Mouse (Mus musculus): ENCODE measurements around the gene Lrrc29. TPM values are rescaled to one million over a fixed set of nuclear protein-coding genes. Genes with fewer than 3 reads are reported as not detected.

The Lrrc29 gene
- polyA plus RNA-seq, 1 experiment = 2.4 TPM

GRCm38 (mm10) chr8:105341399-105341798 lies 15.3 kb upstream of the Lrrc29 start:
- TF ChIP-seq POLR2A (IDR thresholded peaks at IDR 0.05; ENCODE audit: borderline replicate concordance, extremely low read depth, insufficient read depth, insufficient read length, poor library complexity, severe bottlenecking) = no peak
- no peak for TF ChIP-seq CTCF (IDR thresholded peaks at IDR 0.05; ENCODE audit: borderline replicate concordance, extremely low read depth, insufficient read depth, insufficient read length)
- DNase-seq (ENCODE audit: low read depth) = peak; percentile 66

GRCm38 (mm10) chr8:105339886-105340635 lies 14.0 kb upstream of the Lrrc29 start:
- TF ChIP-seq CTCF (IDR thresholded peaks at IDR 0.05; ENCODE audit: borderline replicate concordance, extremely low read depth, insufficient read depth, insufficient read length) (no peak), POLR2A (IDR thresholded peaks at IDR 0.05; ENCODE audit: borderline replicate concordance, extremely low read depth, insufficient read depth, insufficient read length, poor library complexity, severe bottlenecking) (no peak)
- no peak for DNase-seq (ENCODE audit: low read depth)

- TF ChIP-seq POLR2A (IDR thresholded peaks at IDR 0.05; ENCODE audit: borderline replicate concordance, extremely low read depth, insufficient read depth, insufficient read length, poor library complexity, severe bottlenecking) (no peak), CTCF (IDR thresholded peaks at IDR 0.05; ENCODE audit: borderline replicate concordance, extremely low read depth, insufficient read depth, insufficient read length) (no peak)
- no peak for DNase-seq (ENCODE audit: low read depth)
These were observed 12.9 kb upstream of the Lrrc29 start for GRCm38 (mm10) chr8:105338992-105339391.

- no peak for TF ChIP-seq CTCF (IDR thresholded peaks at IDR 0.05; ENCODE audit: borderline replicate concordance, extremely low read depth, insufficient read depth, insufficient read length)
- TF ChIP-seq POLR2A (IDR thresholded peaks at IDR 0.05; ENCODE audit: borderline replicate concordance, extremely low read depth, insufficient read depth, insufficient read length, poor library complexity, severe bottlenecking) = no peak
- DNase-seq (ENCODE audit: low read depth) = no peak
These were observed 10.5 kb upstream of the Lrrc29 start for GRCm38 (mm10) chr8:105336373-105337130.

- TF ChIP-seq POLR2A (IDR thresholded peaks at IDR 0.05; ENCODE audit: borderline replicate concordance, extremely low read depth, insufficient read depth, insufficient read length, poor library complexity, severe bottlenecking) (no peak), CTCF (IDR thresholded peaks at IDR 0.05; ENCODE audit: borderline replicate concordance, extremely low read depth, insufficient read depth, insufficient read length) (no peak)
- DNase-seq (ENCODE audit: low read depth) = no peak
These were observed 6.4 kb upstream of the Lrrc29 start for GRCm38 (mm10) chr8:105332523-105332922.

GRCm38 (mm10) chr8:105331931-105332330 lies 5.9 kb upstream of the Lrrc29 start:
- no peak for DNase-seq (ENCODE audit: low read depth)
- no peak for TF ChIP-seq POLR2A (IDR thresholded peaks at IDR 0.05; ENCODE audit: borderline replicate concordance, extremely low read depth, insufficient read depth, insufficient read length, poor library complexity, severe bottlenecking)
- TF ChIP-seq CTCF (IDR thresholded peaks at IDR 0.05; ENCODE audit: borderline replicate concordance, extremely low read depth, insufficient read depth, insufficient read length) = no peak

GRCm38 (mm10) chr8:105331469-105331868 lies 5.4 kb upstream of the Lrrc29 start:
- no peak for DNase-seq (ENCODE audit: low read depth)
- TF ChIP-seq POLR2A (IDR thresholded peaks at IDR 0.05; ENCODE audit: borderline replicate concordance, extremely low read depth, insufficient read depth, insufficient read length, poor library complexity, severe bottlenecking) (no peak), CTCF (IDR thresholded peaks at IDR 0.05; ENCODE audit: borderline replicate concordance, extremely low read depth, insufficient read depth, insufficient read length) (no peak)

- no peak for DNase-seq (ENCODE audit: low read depth)
- TF ChIP-seq CTCF (IDR thresholded peaks at IDR 0.05; ENCODE audit: borderline replicate concordance, extremely low read depth, insufficient read depth, insufficient read length) (no peak), POLR2A (IDR thresholded peaks at IDR 0.05; ENCODE audit: borderline replicate concordance, extremely low read depth, insufficient read depth, insufficient read length, poor library complexity, severe bottlenecking) (no peak)
These were observed 4.2 kb upstream of the Lrrc29 start for GRCm38 (mm10) chr8:105330325-105330724.

GRCm38 (mm10) chr8:105326968-105327367 lies 890 bp upstream of the Lrrc29 start:
- no peak for DNase-seq (ENCODE audit: low read depth)
- TF ChIP-seq CTCF (IDR thresholded peaks at IDR 0.05; ENCODE audit: borderline replicate concordance, extremely low read depth, insufficient read depth, insufficient read length) = no peak
- TF ChIP-seq POLR2A (IDR thresholded peaks at IDR 0.05; ENCODE audit: borderline replicate concordance, extremely low read depth, insufficient read depth, insufficient read length, poor library complexity, severe bottlenecking) = no peak

- no peak for TF ChIP-seq CTCF (IDR thresholded peaks at IDR 0.05; ENCODE audit: borderline replicate concordance, extremely low read depth, insufficient read depth, insufficient read length)
- no peak for TF ChIP-seq POLR2A (IDR thresholded peaks at IDR 0.05; ENCODE audit: borderline replicate concordance, extremely low read depth, insufficient read depth, insufficient read length, poor library complexity, severe bottlenecking)
- DNase-seq (ENCODE audit: low read depth) = no peak
These were observed 411 bp downstream of the Lrrc29 start for GRCm38 (mm10) chr8:105325641-105326093.

GRCm38 (mm10) chr8:105323183-105323582 lies 2.9 kb downstream of the Lrrc29 start:
- no peak for TF ChIP-seq CTCF (IDR thresholded peaks at IDR 0.05; ENCODE audit: borderline replicate concordance, extremely low read depth, insufficient read depth, insufficient read length)
- TF ChIP-seq POLR2A (IDR thresholded peaks at IDR 0.05; ENCODE audit: borderline replicate concordance, extremely low read depth, insufficient read depth, insufficient read length, poor library complexity, severe bottlenecking) = no peak
- DNase-seq (ENCODE audit: low read depth) = no peak

Measured in brain, embryonic 14.5 days (tissue).